Mouse (Mus musculus) embryo, embryonic 10.5 days (tissue): ENCODE measurements at regions not wholly inside any gene's neighbourhood (a gene's known extent, or its start where the extent isn't known, plus 50 kb on each side); places are given as distances from the start of the nearest gene placed in this dataset.
"Not testable (repeated sequence)": the region's sequence is repeated elsewhere in the genome, so short reads cannot be mapped to it uniquely, and the experiment has no call there.

Experiments used
- DNase-seq: peaks from one replicate; pipeline ENCODE4 v3.0.0-alpha.2; 2015; ENCODE audit warnings: low spot score

DNA sequence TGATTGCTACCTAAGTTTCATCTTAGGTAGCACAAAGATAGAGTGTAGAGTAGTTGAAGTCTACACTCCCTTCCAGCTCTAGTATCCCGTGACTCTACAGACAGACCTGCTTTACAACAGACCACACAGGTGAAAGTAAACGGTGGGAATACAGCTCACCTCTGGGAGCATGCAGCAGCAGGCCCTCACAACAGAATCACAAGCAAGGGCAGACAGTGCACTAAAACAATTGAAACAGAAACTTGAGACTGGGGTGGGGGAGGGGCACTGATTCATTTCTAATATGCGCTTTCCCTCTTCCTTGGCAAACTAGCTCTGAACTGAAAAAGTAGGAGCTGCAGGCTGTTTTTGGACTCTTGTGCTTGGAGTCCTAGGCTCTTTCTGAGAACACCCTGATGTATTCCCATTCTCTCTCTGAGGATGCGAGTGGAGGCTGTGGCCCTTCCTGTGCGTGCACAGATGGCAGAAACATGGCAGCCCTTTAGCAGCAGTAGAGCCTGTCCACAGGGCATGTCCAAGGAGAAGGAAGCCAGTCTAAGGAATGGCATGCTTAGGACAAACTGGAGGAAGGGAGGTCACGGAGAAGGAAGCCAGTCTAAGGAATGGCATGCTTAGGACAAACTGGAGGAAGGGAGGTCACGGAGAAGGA, 152.5 kb upstream of the Unc93a2 start:
- peak; percentile 42 for DNase-seq

GRCm38 (mm10) chr17:7537210-7537609, 151.9 kb upstream of the Unc93a2 start:
- no peak for DNase-seq

DNA sequence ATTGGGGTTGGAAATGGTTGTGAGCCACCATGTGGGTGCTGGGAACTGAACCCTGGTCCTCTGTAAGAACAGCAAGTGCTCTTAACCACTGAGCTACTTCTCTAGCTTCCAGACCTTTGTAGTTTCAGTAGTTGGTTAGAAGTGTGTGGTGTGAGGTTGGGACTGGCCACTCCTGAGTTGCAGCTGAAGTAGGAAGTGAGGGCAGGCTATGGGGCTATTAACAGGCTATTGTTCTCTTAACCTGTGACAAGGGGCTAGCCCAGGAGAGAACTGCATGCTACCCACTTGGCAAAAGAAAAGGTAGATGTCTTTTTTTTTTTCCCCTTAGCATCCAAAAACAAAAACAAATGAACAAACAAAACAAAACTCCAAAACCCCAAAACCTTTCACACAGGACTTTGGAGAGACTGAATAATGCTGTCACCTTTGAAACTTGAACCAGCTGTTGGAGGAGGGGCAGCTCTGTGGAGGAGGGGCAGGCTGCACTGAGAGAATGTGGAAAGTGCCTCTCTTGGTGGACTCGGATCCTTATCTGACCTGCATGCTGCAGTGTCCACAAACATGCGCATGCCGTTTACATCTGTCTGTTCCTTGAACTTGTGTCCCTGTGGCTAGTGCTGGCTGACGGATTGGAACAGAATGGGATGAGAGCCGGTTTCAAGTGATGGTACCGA, 149.3 kb upstream of the Unc93a2 start:
- no peak for DNase-seq

DNA sequence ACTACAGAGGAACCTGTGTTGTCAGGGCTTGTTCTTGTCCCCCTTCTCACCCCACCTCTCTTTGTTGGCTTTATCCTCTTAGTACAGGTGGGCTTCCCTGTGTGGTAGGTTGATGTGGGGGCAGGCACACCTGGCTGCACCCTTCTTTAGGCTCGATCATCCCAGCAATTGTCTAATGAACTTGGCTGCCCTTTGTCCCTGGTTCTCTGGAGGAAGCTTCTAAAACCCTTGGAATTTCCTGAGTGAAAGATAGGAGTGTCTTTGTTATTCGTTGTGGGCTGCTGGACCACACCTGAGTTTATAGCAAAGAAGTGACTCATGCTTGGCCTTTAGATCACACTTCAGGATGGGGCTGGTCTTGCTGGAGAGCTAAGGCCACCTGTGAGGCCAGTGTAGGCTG, 148.3 kb upstream of the Unc93a2 start:
- no peak for DNase-seq

GRCm38 (mm10) chr17:7532618-7533017, 147.4 kb upstream of the Unc93a2 start:
- DNase-seq, result no peak

DNA sequence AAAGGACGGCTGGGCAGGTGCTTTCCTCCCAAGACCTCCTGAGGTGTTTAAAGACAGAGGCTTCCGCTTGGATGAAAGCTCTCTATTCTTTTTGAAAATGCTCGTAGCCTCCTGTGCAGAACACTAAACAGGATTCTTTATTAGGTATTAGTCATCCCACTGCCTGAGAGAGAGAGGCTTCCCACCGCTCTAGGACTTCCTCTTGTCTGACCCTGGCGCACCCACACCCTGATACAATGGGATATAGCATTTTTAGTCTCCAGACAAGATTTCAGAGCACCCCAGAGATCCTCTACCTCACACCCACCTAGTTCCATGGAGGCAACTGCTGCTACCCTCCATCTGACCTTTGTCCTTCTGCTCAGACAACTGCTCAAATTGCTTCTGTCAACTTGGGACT, 144.0 kb upstream of the Unc93a2 start:
- DNase-seq, result no peak

DNA sequence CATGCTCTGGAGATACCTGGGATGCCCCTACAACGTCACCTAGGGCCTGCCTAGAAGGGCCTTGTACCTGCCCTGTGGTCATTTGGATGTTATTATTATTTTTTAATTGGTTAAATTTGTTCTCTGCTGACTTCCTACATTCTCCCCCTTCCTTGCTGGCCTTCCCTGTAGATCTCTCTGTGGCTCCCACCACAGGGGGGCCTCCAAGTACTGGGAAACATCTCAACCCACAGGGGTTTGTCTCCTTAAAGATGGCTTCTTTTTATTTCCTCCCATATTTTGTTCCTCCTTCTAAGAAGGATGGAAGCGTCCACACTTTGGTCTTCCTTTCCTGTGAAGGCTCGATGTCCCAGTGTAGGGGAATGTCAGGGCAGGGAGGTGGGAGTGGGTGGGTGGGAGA, 142.4 kb upstream of the Unc93a2 start:
- no peak for DNase-seq

DNA sequence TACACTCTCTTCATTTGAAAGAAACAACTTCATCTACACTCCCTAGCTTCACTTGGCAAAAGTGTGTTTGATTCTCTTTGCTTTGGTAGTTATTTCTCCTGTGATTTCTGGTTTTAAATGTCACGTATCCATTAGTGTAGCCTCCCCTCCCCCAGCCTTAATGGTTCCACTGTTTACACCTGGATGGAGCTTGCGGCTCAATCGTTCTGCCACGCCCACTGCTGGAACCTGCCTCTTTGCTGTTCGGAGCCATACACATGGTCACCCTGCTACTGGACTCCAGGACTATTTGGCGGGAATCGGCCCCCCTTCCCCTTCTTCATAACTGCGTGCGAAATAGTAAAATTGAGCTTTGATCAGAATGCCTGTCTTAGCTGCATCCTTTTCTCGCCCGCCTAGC, 139.2 kb upstream of the Unc93a2 start:
- not testable (repeated sequence) for DNase-seq

DNA sequence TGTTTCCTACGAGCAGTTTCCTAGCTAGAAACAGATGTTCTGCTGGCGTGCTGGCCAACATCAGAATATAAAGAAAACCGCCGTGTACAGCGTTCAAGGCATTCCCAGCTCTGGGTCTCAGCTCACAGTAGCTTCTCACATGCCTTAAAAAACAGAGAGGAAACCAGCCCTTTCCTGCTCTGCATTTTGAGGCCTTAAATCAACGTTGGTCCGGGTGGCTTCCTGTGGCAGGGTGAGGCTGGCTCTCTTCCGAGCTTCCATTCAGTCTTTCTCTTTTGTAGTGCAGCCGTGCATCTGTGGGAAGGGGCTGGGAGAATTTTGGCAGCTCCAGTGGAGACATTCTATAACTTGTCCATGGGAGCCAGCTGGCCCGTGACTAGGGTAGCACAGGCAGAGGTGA, 135.9 kb upstream of the Unc93a2 start:
- DNase-seq, result no peak
